Mouse (Mus musculus) CH12.LX (cell line): ENCODE data around the gene Mknk2. TPM values are rescaled to one million over a fixed set of nuclear protein-coding genes. Genes with fewer than 3 reads are reported as not detected.
A peak's percentile ranks its signal among the peaks of the same experiment; 100 is the strongest.

Source experiments
- DNase-seq: peaks from one replicate; pipeline ENCODE4 v3.0.0-alpha.2; 2013; ENCODE audit errors: extremely low read depth
- H3K27ac ChIP-seq: 2 replicates; pipeline ENCODE4 v1.5.1; 2012; ENCODE audit warnings: low read depth, mild to moderate bottlenecking, control low read depth, moderate library complexity; ENCODE audit not compliant: insufficient read depth
- H3K27me3 ChIP-seq: replicated peaks from 2 replicates; pipeline ENCODE3; 2012; ENCODE audit warnings: inconsistent platforms
- H3K36me3 ChIP-seq, 2 experiments: replicated peaks in 1 of 2; 2 replicates each; pipeline versions ENCODE3 to v1.6.1; 2012; ENCODE audit warnings: inconsistent platforms in 1 of 2, low read length in 1 of 2, mild to moderate bottlenecking in 1 of 2, mixed read lengths in 1 of 2, moderate library complexity in 1 of 2; ENCODE audit not compliant: control insufficient read depth in 1 of 2, insufficient read depth in 1 of 2
- H3K4me1 ChIP-seq, 2 experiments: 2 replicates each; pipeline ENCODE4 v1.6.1; 2012; ENCODE audit warnings: inconsistent platforms in 1 of 2, moderate library complexity in 1 of 2; ENCODE audit not compliant: insufficient read depth in 2 of 2, control insufficient read depth in 1 of 2
- H3K4me2 ChIP-seq: 2 replicates; pipeline ENCODE4 v1.6.1; 2012; ENCODE audit warnings: low read depth, mild to moderate bottlenecking, control low read depth; ENCODE audit not compliant: poor library complexity, insufficient read depth, severe bottlenecking
- H3K4me3 ChIP-seq, 3 experiments: fragments of 150-350 bp in 1 of 3; sonication (generic) in 1 of 3; replicated peaks in 1 of 3; 2 replicates each; pipeline versions ENCODE3 to v1.5.1; 2011 to 2012; ENCODE audit warnings: low read depth in 2 of 3, low read length in 2 of 3, mild to moderate bottlenecking in 2 of 3, moderate library complexity in 2 of 3, control low read depth in 1 of 3, improper control_type of control experiment in 1 of 3, inconsistent platforms in 1 of 3, mixed read lengths in 1 of 3; ENCODE audit not compliant: poor library complexity in 1 of 3
- H3K79me2 ChIP-seq: replicated peaks from 2 replicates; pipeline ENCODE4 v1.6.1; 2012; ENCODE audit warnings: mild to moderate bottlenecking, moderate library complexity; ENCODE audit not compliant: control insufficient read depth, poor library complexity, insufficient read depth, severe bottlenecking; ENCODE audit errors: extremely low read depth
- H3K9ac ChIP-seq: 2 replicates; pipeline ENCODE4 v1.6.1; 2012; ENCODE audit warnings: low read depth, mild to moderate bottlenecking, control low read depth, moderate library complexity; ENCODE audit not compliant: insufficient read depth
- H3K9me3 ChIP-seq: replicated peaks from 2 replicates; pipeline ENCODE3; 2012; ENCODE audit warnings: low read length, inconsistent platforms, mixed read lengths
- BHLHE40 ChIP-seq: IDR thresholded peaks from 2 replicates; pipeline ENCODE4 v1.6.1; 2011; ENCODE audit warnings: mild to moderate bottlenecking, low read depth, low read length, improper control_type of control experiment
- CHD1 ChIP-seq: IDR thresholded peaks from 2 replicates; pipeline ENCODE4 v1.6.1; 2012; ENCODE audit warnings: low read depth, low read length, improper control_type of control experiment, inconsistent platforms
- CHD2 ChIP-seq: IDR thresholded peaks from 2 replicates; pipeline ENCODE4 v1.6.1; 2011; ENCODE audit warnings: low read length, improper control_type of control experiment
- CTCF ChIP-seq, 2 experiments: IDR thresholded peaks in 1 of 2; conservative IDR thresholded peaks in 1 of 2; 2 replicates each; pipeline ENCODE4 v1.5.1; 2011 to 2012; ENCODE audit warnings: low read depth in 2 of 2, low read length in 2 of 2, improper control_type of control experiment in 1 of 2, inconsistent platforms in 1 of 2, mild to moderate bottlenecking in 1 of 2, moderate library complexity in 1 of 2
- E2F4 ChIP-seq: IDR thresholded peaks from 2 replicates; pipeline ENCODE4 v1.6.1; 2011; ENCODE audit warnings: low read depth, low read length, improper control_type of control experiment; ENCODE audit not compliant: insufficient replicate concordance
- ELF1 ChIP-seq: IDR thresholded peaks from 2 replicates; pipeline ENCODE4 v1.6.1; 2014; ENCODE audit warnings: low read depth, mild to moderate bottlenecking, inconsistent platforms, low read length, improper control_type of control experiment
- EP300 ChIP-seq: IDR thresholded peaks from 2 replicates; pipeline ENCODE4 v1.6.1; 2011; ENCODE audit warnings: low read length, improper control_type of control experiment
- ETS1 ChIP-seq: conservative IDR thresholded peaks from 2 replicates; pipeline ENCODE4 v1.6.1; 2012; ENCODE audit warnings: low read depth, mild to moderate bottlenecking, inconsistent platforms, low read length, improper control_type of control experiment, moderate library complexity
- GABPA ChIP-seq: IDR thresholded peaks from 2 replicates; pipeline ENCODE4 v1.6.1; 2012; ENCODE audit warnings: low read depth, low read length, improper control_type of control experiment, inconsistent platforms; ENCODE audit not compliant: insufficient replicate concordance
- HCFC1 ChIP-seq: IDR thresholded peaks from 2 replicates; pipeline ENCODE4 v1.6.1; 2012; ENCODE audit warnings: low read depth, mild to moderate bottlenecking, inconsistent platforms, low read length, improper control_type of control experiment
- IRF4 ChIP-seq: IDR thresholded peaks from 2 replicates; pipeline ENCODE4 v1.6.1; 2014; ENCODE audit warnings: low read depth, mild to moderate bottlenecking, inconsistent platforms, low read length, improper control_type of control experiment
- JUND ChIP-seq: conservative IDR thresholded peaks from 2 replicates; pipeline ENCODE4 v1.6.1; 2011; ENCODE audit warnings: low read depth, low read length, improper control_type of control experiment
- KAT2A ChIP-seq: IDR thresholded peaks from 2 replicates; pipeline ENCODE4 v1.6.1; 2012; ENCODE audit warnings: low read length, improper control_type of control experiment, inconsistent platforms; ENCODE audit not compliant: insufficient replicate concordance
- MAFK ChIP-seq: IDR thresholded peaks from 2 replicates; pipeline ENCODE4 v1.6.1; 2011; ENCODE audit warnings: low read length, improper control_type of control experiment; ENCODE audit not compliant: insufficient replicate concordance
- MAX ChIP-seq: IDR thresholded peaks from 2 replicates; pipeline ENCODE4 v1.6.1; 2011; ENCODE audit warnings: low read length, improper control_type of control experiment
- MEF2A ChIP-seq: IDR thresholded peaks from 2 replicates; pipeline ENCODE4 v1.6.1; 2014; ENCODE audit warnings: low read depth, mild to moderate bottlenecking, inconsistent platforms, low read length, improper control_type of control experiment, borderline replicate concordance
- MXI1 ChIP-seq: IDR thresholded peaks from 2 replicates; pipeline ENCODE4 v1.6.1; 2011; ENCODE audit warnings: mild to moderate bottlenecking, low read depth, low read length, improper control_type of control experiment
- MYC ChIP-seq: IDR thresholded peaks from 2 replicates; pipeline ENCODE4 v1.6.1; 2011; ENCODE audit warnings: low read depth, mild to moderate bottlenecking, improper control_type of control experiment, low read length
- NRF1 ChIP-seq: IDR thresholded peaks from 2 replicates; pipeline ENCODE4 v1.6.1; 2014; ENCODE audit warnings: low read depth, mild to moderate bottlenecking, inconsistent platforms, low read length, improper control_type of control experiment, moderate library complexity
- PAX5 ChIP-seq: IDR thresholded peaks from 2 replicates; pipeline ENCODE4 v1.6.1; 2012; ENCODE audit warnings: low read length, inconsistent platforms, mixed read lengths
- POLR2AphosphoS2 ChIP-seq: IDR thresholded peaks from 2 replicates; pipeline ENCODE4 v1.6.1; 2011; ENCODE audit warnings: low read depth, low read length, improper control_type of control experiment
- RAD21 ChIP-seq: IDR thresholded peaks from 2 replicates; pipeline ENCODE4 v1.6.1; 2011; ENCODE audit warnings: low read depth, mild to moderate bottlenecking, low read length, improper control_type of control experiment, moderate library complexity
- RCOR1 ChIP-seq: conservative IDR thresholded peaks from 2 replicates; pipeline ENCODE4 v1.6.1; 2012; ENCODE audit warnings: low read depth, mild to moderate bottlenecking, inconsistent platforms, low read length, improper control_type of control experiment
- SIN3A ChIP-seq: IDR thresholded peaks from 2 replicates; pipeline ENCODE4 v1.6.1; 2012; ENCODE audit warnings: low read length, improper control_type of control experiment, inconsistent platforms
- SMC3 ChIP-seq: IDR thresholded peaks from 2 replicates; pipeline ENCODE4 v1.6.1; 2011; ENCODE audit warnings: low read depth, low read length, improper control_type of control experiment
- TBP ChIP-seq: conservative IDR thresholded peaks from 2 replicates; pipeline ENCODE4 v1.6.1; 2011; ENCODE audit warnings: low read depth, low read length, improper control_type of control experiment
- USF1 ChIP-seq: IDR thresholded peaks from 2 replicates; pipeline ENCODE4 v1.6.1; 2014; ENCODE audit warnings: low read depth, mild to moderate bottlenecking, inconsistent platforms, low read length, improper control_type of control experiment
- USF2 ChIP-seq: conservative IDR thresholded peaks from 2 replicates; pipeline ENCODE4 v1.6.1; 2011; ENCODE audit warnings: low read depth, low read length, improper control_type of control experiment
- ZC3H11A ChIP-seq: IDR thresholded peaks from 2 replicates; pipeline ENCODE4 v1.6.1; 2012; ENCODE audit warnings: low read depth, mild to moderate bottlenecking, inconsistent platforms, low read length, improper control_type of control experiment
- ZMIZ1 ChIP-seq: IDR thresholded peaks from 2 replicates; pipeline ENCODE4 v1.6.1; 2012; ENCODE audit warnings: low read depth, mild to moderate bottlenecking, inconsistent platforms, low read length, improper control_type of control experiment
- ZNF384 ChIP-seq: IDR thresholded peaks from 2 replicates; pipeline ENCODE4 v1.6.1; 2012; ENCODE audit warnings: low read depth, low read length, improper control_type of control experiment, inconsistent platforms
- dilution Hi-C: fragments of 300-500 bp; cut with MboI; formaldehyde crosslinking; loops from 2 replicates; pipeline ENCODE4 v1.14.3; 2020; ENCODE audit warnings: low sequenced_read_pairs; ENCODE audit not compliant: extremely low pct_unique_long_range_greater_than_20kb, extremely low pct_ligation_motif_present
- in situ Hi-C: fragments of 300-500 bp; cut with MboI; formaldehyde crosslinking; loops from 3 replicates; pipeline ENCODE4 v1.14.3; 2019; ENCODE audit warnings: low sequenced_read_pairs, low pct_ligation_motif_present, low pct_unique_long_range_greater_than_20kb, mixed read lengths
- polyA plus RNA-seq: library from polyadenylated mRNA; unstranded; fragments of >175 nt; gene quantifications from 2 replicates; pipeline ENCODE4 v1.2.1, GENCODE M21; 2012; ENCODE audit warnings: low read depth; ENCODE audit not compliant: insufficient read length
- total RNA-seq, 2 experiments: library from RNA; depleted of rRNA; stranded (reverse); fragments of 300-350 nt in 1 of 2; fragments of >200 nt in 1 of 2; gene quantifications; 2 replicates each; pipeline ENCODE4 v1.2.3; 2012 to 2014

Mknk2 gene
- total and polyA plus RNA-seq, 3 experiments = 91.5 to 199 (median 138) TPM

DNA sequence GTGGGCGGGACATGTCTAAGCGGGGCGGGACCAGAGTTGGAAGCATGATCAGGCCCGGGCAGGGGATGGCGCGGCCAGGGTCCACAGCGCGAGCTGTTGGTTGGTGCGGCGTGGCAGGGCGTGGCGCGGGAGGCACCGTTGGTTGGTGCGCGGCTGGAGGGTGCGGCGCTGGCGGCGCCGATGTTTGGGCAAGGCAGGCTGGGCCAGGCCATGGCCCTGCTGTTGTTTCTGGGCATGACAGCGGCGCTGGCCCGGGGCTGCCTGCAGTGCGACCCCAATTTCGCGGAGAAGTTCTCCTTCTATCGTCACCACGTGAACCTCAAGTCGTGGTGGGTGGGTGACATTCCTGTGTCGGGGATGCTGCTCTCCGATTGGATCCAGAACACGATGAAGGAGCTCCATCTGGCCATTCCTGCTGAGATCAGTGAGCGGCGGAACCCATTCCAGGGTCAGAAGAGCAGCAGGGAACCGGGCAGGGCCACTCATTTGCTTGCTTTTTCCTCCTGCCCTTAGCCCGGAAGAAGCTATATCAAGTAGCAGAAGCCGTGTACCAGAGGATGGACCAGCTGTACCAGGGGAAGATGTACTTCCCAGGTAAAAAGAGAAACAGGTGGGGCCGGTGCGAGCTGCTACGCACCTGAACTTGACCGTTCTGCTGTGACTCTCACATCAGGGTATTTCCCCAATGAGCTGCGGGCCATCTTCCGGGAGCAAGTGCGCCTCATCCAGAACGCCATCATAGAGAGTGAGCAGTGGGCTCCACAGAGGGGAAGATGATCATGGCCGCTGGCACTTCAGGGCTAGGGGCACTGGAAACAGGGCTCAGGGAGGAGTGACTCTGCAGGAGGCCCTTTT is 24.9 kb upstream of the Mknk2 start (continued):
- TF ChIP-seq E2F4 (no peak), MAFK (no peak), BHLHE40 (peak; percentile 19; the same call in 1 of the 2 replicates), EP300 (no peak), ZMIZ1 (no peak), IRF4 (no peak), MAX (peak; percentile 42; the same call in 1 of the 2 replicates), ELF1 (peak; percentile 28; the same call in 1 of the 2 replicates), CHD2 (no peak), SMC3 (no peak), CTCF (conservative IDR thresholded peaks at IDR 0.05 in 1 of 2, IDR thresholded peaks at IDR 0.05 in 1 of 2; ENCODE audit: low read depth in 2 of 2, low read length in 2 of 2) (no peak), ZC3H11A (no peak), CHD1 (no peak), ZNF384 (peak; percentile 52; the same call in 1 of the 2 replicates), POLR2AphosphoS2 (no peak)

DNA sequence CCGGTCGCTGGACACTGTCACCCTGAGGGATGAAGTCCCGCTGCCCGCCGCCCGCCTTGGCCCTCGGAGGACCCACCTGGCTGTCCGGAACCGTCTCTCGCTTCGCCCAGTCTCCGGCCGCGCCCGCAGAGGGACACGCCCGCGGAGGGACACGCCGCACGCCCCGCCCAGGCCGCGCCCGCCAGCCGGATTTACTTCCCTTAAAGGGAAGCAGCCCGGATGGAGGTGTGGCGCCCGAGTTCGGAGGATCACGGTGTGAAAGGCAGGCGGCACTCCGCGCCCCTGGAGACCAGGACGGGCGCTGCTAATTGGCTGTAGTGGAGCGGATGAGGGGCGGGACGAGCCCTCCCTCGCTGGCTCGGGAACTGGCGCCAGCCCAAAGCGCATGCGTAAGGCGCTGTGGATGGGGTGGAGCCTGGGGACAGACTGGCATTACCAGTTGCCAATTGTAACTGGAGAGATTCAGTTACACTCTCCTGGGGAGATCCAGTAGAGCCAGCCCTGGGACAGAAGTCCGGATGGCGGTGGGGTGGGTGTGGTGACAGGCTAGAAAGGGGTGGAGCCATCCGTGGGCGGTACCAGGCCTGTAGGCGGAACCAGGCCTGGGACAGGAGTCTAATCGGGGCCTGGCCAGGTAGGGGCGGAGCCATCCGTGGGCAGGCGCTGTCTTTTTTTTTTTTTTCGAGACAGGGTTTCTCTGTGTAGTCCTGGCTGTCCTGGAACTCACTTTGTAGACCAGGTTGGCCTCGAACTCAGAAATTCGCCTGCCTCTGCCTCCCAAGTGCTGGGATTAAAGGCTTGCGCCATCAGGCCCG is 24.0 kb upstream of the Mknk2 start, which contains the start of the genes Mob3a and Izumo4:
Gene Mob3a, minus strand, starts transcription at position 257 of the 815 bp plus-strand sequence.
Gene Izumo4, plus strand, starts transcription at position 464 of the 815 bp plus-strand sequence.
- peak within 1 kb of the TSS; percentile 78 to 88 (median 79) for H3K4me3 ChIP-seq
- in situ Hi-C loops = no loop called here
- dilution Hi-C loops = no loop called here
- peak within 1 kb of the TSS; percentile 86 for H3K4me2 ChIP-seq
- peaks cover 14 to 44% of the 10 kb centered on the region in 2 experiments for H3K36me3 ChIP-seq
- peak within 1 kb of the TSS; percentile 81 for H3K9ac ChIP-seq
- peak within 1 kb of the TSS; percentile 77 for H3K27ac ChIP-seq
- DNase-seq = peak; percentile 99
- no peaks in the 10 kb centered on the region for H3K9me3 ChIP-seq
- peaks cover 28 to 49% of the 10 kb centered on the region in 2 experiments for H3K4me1 ChIP-seq
- H3K27me3 ChIP-seq = no peaks in the 10 kb centered on the region
- peaks cover 23% of the 10 kb centered on the region for H3K79me2 ChIP-seq
- peak; percentile 21; the same call in 1 of the 2 replicates for TF ChIP-seq HCFC1
- no peak for TF ChIP-seq MAFK
- TF ChIP-seq MEF2A = no peak
- no peak for TF ChIP-seq RAD21
- no peak for TF ChIP-seq MYC
- no peak for TF ChIP-seq USF2
- TF ChIP-seq MXI1 = peak; percentile 82; the same call in 1 of the 2 replicates
- no peak for TF ChIP-seq GABPA
- TF ChIP-seq CHD2 = no peak
- peak; percentile 100 for TF ChIP-seq NRF1
- 0 out of 2 replicates have a peak, but pooled peaks have one; percentile 5 for TF ChIP-seq TBP
- no peak for TF ChIP-seq EP300
- TF ChIP-seq SIN3A = no peak; the same call in 1 of the 2 replicates
- no peak for TF ChIP-seq CHD1
- no peak for TF ChIP-seq SMC3
- no peak for TF ChIP-seq USF1
- TF ChIP-seq KAT2A = peak; percentile 74; the same call in 1 of the 2 replicates
- TF ChIP-seq ZC3H11A = no peak
- TF ChIP-seq POLR2AphosphoS2 = no peak
- TF ChIP-seq RCOR1 = no peak
- no peak for TF ChIP-seq MAX
- TF ChIP-seq PAX5 = no peak
- no peak for TF ChIP-seq E2F4
- TF ChIP-seq CTCF (conservative IDR thresholded peaks at IDR 0.05 in 1 of 2, IDR thresholded peaks at IDR 0.05 in 1 of 2; ENCODE audit: low read depth in 2 of 2, low read length in 2 of 2) = no peak
- no peak for TF ChIP-seq ETS1
- TF ChIP-seq JUND = no peak
